Comparison of ENCODE assay signal across 8 mouse cellular contexts in the genomic region with DNA sequence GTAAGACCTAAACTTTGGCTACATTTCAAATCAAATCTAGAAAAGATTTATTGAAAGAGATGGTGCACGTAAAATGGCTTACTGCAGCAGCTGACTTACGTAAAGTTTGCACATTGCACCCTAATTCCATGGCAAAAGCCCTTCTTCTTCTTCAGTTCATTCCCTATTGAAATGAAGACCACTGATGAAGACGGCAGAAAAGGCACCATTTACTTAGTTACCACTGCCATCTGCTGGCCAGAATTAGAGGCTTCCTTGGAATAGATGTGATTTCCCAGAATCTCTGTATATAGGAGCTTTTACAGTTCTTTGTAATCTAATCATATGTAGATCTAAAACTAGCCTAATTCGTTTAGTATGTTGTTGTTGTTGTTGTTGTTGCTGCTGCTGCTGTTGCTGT.
A peak's percentile ranks its signal among the peaks of the same experiment; 100 is the strongest.
DNase-seq lines count a peak whose midpoint lies in the region; ATAC-seq lines count a peak whose summit lies in the region.

No protein-coding gene starts in this region.

- peak; percentile 29 for DNase-seq in liver
- DNase-seq in liver, embryonic 11.5 days (ENCODE audit: low spot score) = no peak
- peak; percentile 82 for DNase-seq in brain, adult 2 months (ENCODE audit: low read depth, low spot score)
- DNase-seq in forebrain, embryonic 11.5 days (ENCODE audit: low spot score) = peak; percentile 58
- DNase-seq in induced T-regulatory cell, adult 2 months (ENCODE audit: low read depth) = peak; percentile 55
- peak; percentile 84 for DNase-seq in left cerebral cortex, postnatal 25 days (ENCODE audit: low spot score in 2 of 2)
- peak; percentile 49 for DNase-seq in neural tube, embryonic 10.5 days (ENCODE audit: extremely low spot score, low spot score)
- DNase-seq in thymus, postnatal 4 days = peak; percentile 40

- H3K27ac ChIP-seq in liver, embryonic 11.5 days (ENCODE audit: low read depth, low read length) = no peak overlapping the region
- H3K27ac ChIP-seq in forebrain, embryonic 11.5 days (ENCODE audit: low read depth, low read length) = no peak overlapping the region

- no peaks in the 10 kb centered on the region for H3K4me1 ChIP-seq in liver, embryonic 11.5 days (replicated peaks; ENCODE audit: control insufficient read depth, insufficient read depth, low read length)
- no peaks in the 10 kb centered on the region for H3K4me1 ChIP-seq in forebrain, embryonic 11.5 days (replicated peaks; ENCODE audit: control insufficient read depth, insufficient read depth, low read length)

- 13% methylated on average over 4 of the region's 4 CpGs for WGBS in liver, embryonic 11.5 days
- WGBS in forebrain, embryonic 11.5 days = 15% methylated on average over 4 of the region's 4 CpGs

- no peak overlapping the region for H3K4me3 ChIP-seq in liver, embryonic 11.5 days (ENCODE audit: low read depth, low read length)
- H3K4me3 ChIP-seq in forebrain, embryonic 11.5 days (ENCODE audit: low read depth, low read length) = no peak overlapping the region

- no peak overlapping the region for H3K4me2 ChIP-seq in liver, embryonic 11.5 days
- no peak overlapping the region for H3K4me2 ChIP-seq in forebrain, embryonic 11.5 days (ENCODE audit: low read depth, low read length, severe bottlenecking)

- intact Hi-C loops in left cerebral cortex, postnatal 25 days (cut with DNase I) = loop anchor here (2.0 to 10.0 kb wide), 6 partner anchors 106 to 1426 kb away; no protein-coding TSS in a partner anchor

- no peaks in the 10 kb centered on the region for H3K27me3 ChIP-seq in liver, embryonic 11.5 days (replicated peaks; ENCODE audit: control insufficient read depth, insufficient read depth, low read length)
- no peaks in the 10 kb centered on the region for H3K27me3 ChIP-seq in forebrain, embryonic 11.5 days (ENCODE audit: control insufficient read depth, insufficient read depth, low read length)

- ATAC-seq in liver, embryonic 11.5 days (replicated peaks; ENCODE audit: low FRiP score) = no peak
- 0 out of 2 replicates have a peak, but pooled peaks have one; percentile 27 for ATAC-seq in forebrain, embryonic 11.5 days (replicated peaks; ENCODE audit: low FRiP score)

- H3K9ac ChIP-seq in liver, embryonic 11.5 days (ENCODE audit: low read depth, low read length) = no peak overlapping the region
- H3K9ac ChIP-seq in forebrain, embryonic 11.5 days (ENCODE audit: low read length) = no peak overlapping the region

- no peaks in the 10 kb centered on the region for H3K36me3 ChIP-seq in liver, embryonic 11.5 days (ENCODE audit: control insufficient read depth, insufficient read depth, low read length)
- no peaks in the 10 kb centered on the region for H3K36me3 ChIP-seq in forebrain, embryonic 11.5 days (ENCODE audit: control insufficient read depth, insufficient read depth, low read length)

- H3K9me3 ChIP-seq in liver, embryonic 11.5 days (ENCODE audit: control insufficient read depth, low read length) = no peaks in the 10 kb centered on the region
- H3K9me3 ChIP-seq in forebrain, embryonic 11.5 days (ENCODE audit: control insufficient read depth, low read length) = no peaks in the 10 kb centered on the region
